Mouse (Mus musculus) MEL (cell line): ENCODE data around the gene Trip13. TPM values are rescaled to one million over a fixed set of nuclear protein-coding genes. Genes with fewer than 3 reads are reported as not detected.

Experiments
- DNase-seq: peaks from one replicate; pipeline ENCODE4 v3.0.0; 2011; ENCODE audit warnings: low read depth, low spot score
- H3K27ac ChIP-seq: 2 replicates; pipeline ENCODE4 v1.5.1; 2012; ENCODE audit warnings: low read depth, mild to moderate bottlenecking, control low read depth, low read length, moderate library complexity; ENCODE audit not compliant: control insufficient read depth
- H3K27me3 ChIP-seq, 2 experiments: fragments of 150-350 bp in 1 of 2; sonication (generic) in 1 of 2; 2 replicates each; pipeline ENCODE4 v1.6.1; 2012; ENCODE audit warnings: low read length in 2 of 2, mild to moderate bottlenecking in 2 of 2, improper control_type of control experiment in 1 of 2, moderate library complexity in 1 of 2; ENCODE audit not compliant: insufficient read depth in 2 of 2, control insufficient read depth in 1 of 2
- H3K36me3 ChIP-seq, 2 experiments: 2 replicates each; pipeline ENCODE4 v1.6.1; 2012 to 2014; ENCODE audit warnings: low read length in 2 of 2, improper control_type of control experiment in 1 of 2, inconsistent platforms in 1 of 2, mild to moderate bottlenecking in 1 of 2; ENCODE audit not compliant: insufficient read depth in 2 of 2, control insufficient read depth in 1 of 2
- H3K4me1 ChIP-seq, 2 experiments: fragments of 150-350 bp in 1 of 2; sonication (generic) in 1 of 2; 2 replicates each; pipeline ENCODE4 v1.6.1; 2012; ENCODE audit warnings: low read length in 2 of 2, improper control_type of control experiment in 1 of 2, mild to moderate bottlenecking in 1 of 2; ENCODE audit not compliant: insufficient read depth in 2 of 2, control insufficient read depth in 1 of 2
- H3K4me3 ChIP-seq, 2 experiments: fragments of 150-350 bp in 1 of 2; sonication (generic) in 1 of 2; 2 replicates each; pipeline ENCODE4 v1.5.1; 2012; ENCODE audit warnings: low read depth in 2 of 2, low read length in 2 of 2, mild to moderate bottlenecking in 2 of 2, moderate library complexity in 2 of 2, control low read depth in 1 of 2, improper control_type of control experiment in 1 of 2; ENCODE audit not compliant: control insufficient read depth in 1 of 2, insufficient read depth in 1 of 2
- H3K79me2 ChIP-seq: 2 replicates; pipeline ENCODE4 v1.6.1; 2012; ENCODE audit warnings: mild to moderate bottlenecking, low read length, moderate library complexity; ENCODE audit not compliant: control insufficient read depth, poor library complexity, insufficient read depth
- H3K9ac ChIP-seq: 2 replicates; pipeline ENCODE4 v1.6.1; 2012; ENCODE audit warnings: low read depth, mild to moderate bottlenecking, control low read depth, low read length, moderate library complexity; ENCODE audit not compliant: control insufficient read depth, poor library complexity, severe bottlenecking
- H3K9me3 ChIP-seq: fragments of 150-350 bp; sonication (generic); replicated peaks from 2 replicates; pipeline ENCODE4 v1.6.1; 2012; ENCODE audit warnings: mild to moderate bottlenecking, low read length, improper control_type of control experiment, moderate library complexity; ENCODE audit not compliant: insufficient read depth
- BHLHE40 ChIP-seq: IDR thresholded peaks from 2 replicates; pipeline ENCODE4 v1.6.1; 2012; ENCODE audit warnings: low read depth, mild to moderate bottlenecking, inconsistent platforms, low read length, improper control_type of control experiment, borderline replicate concordance
- CHD1 ChIP-seq: IDR thresholded peaks from 2 replicates; pipeline ENCODE4 v1.6.1; 2012; ENCODE audit warnings: low read depth, mild to moderate bottlenecking, inconsistent platforms, low read length, improper control_type of control experiment
- CHD2 ChIP-seq: IDR thresholded peaks from 2 replicates; pipeline ENCODE4 v1.6.1; 2011; ENCODE audit warnings: low read length, improper control_type of control experiment
- E2F4 ChIP-seq: IDR thresholded peaks from 2 replicates; pipeline ENCODE4 v1.6.1; 2011; ENCODE audit warnings: low read depth, low read length, improper control_type of control experiment, borderline replicate concordance
- ELF1 ChIP-seq: IDR thresholded peaks from 2 replicates; pipeline ENCODE4 v1.6.1; 2014; ENCODE audit warnings: low read depth, mild to moderate bottlenecking, inconsistent platforms, low read length, improper control_type of control experiment, moderate library complexity
- EP300 ChIP-seq, 2 experiments: IDR thresholded peaks; 2 replicates each; pipeline ENCODE4 v1.6.1; 2011; ENCODE audit warnings: improper control_type of control experiment in 2 of 2, low read length in 2 of 2, low read depth in 1 of 2, mild to moderate bottlenecking in 1 of 2
- ETS1 ChIP-seq: IDR thresholded peaks from 2 replicates; pipeline ENCODE4 v1.6.1; 2012; ENCODE audit warnings: low read depth, mild to moderate bottlenecking, inconsistent platforms, low read length, improper control_type of control experiment, moderate library complexity
- GABPA ChIP-seq: IDR thresholded peaks from 2 replicates; pipeline ENCODE4 v1.6.1; 2012; ENCODE audit warnings: low read depth, mild to moderate bottlenecking, inconsistent platforms, low read length, improper control_type of control experiment, moderate library complexity
- GATA1 ChIP-seq: IDR thresholded peaks from 2 replicates; pipeline ENCODE4 v1.6.1; 2011; ENCODE audit warnings: low read depth, low read length, improper control_type of control experiment
- JUND ChIP-seq: IDR thresholded peaks from 2 replicates; pipeline ENCODE4 v1.6.1; 2011; ENCODE audit warnings: low read depth, mild to moderate bottlenecking, improper control_type of control experiment, low read length
- KAT2A ChIP-seq: conservative IDR thresholded peaks from 2 replicates; pipeline ENCODE4 v1.6.1; 2012; ENCODE audit warnings: low read depth, low read length, improper control_type of control experiment, inconsistent platforms
- MAFK ChIP-seq: IDR thresholded peaks from 2 replicates; pipeline ENCODE4 v1.6.1; 2011; ENCODE audit warnings: low read depth, mild to moderate bottlenecking, low read length, improper control_type of control experiment, borderline replicate concordance
- MAZ ChIP-seq: IDR thresholded peaks from 2 replicates; pipeline ENCODE4 v1.6.1; 2012; ENCODE audit warnings: low read depth, mild to moderate bottlenecking, inconsistent platforms, low read length, improper control_type of control experiment
- MYC ChIP-seq: IDR thresholded peaks from 2 replicates; pipeline ENCODE4 v1.6.1; 2011; ENCODE audit warnings: low read depth, mild to moderate bottlenecking, low read length, improper control_type of control experiment, moderate library complexity
- NRF1 ChIP-seq: IDR thresholded peaks from 2 replicates; pipeline ENCODE4 v1.6.1; 2014; ENCODE audit warnings: low read depth, mild to moderate bottlenecking, inconsistent platforms, low read length, improper control_type of control experiment, moderate library complexity; ENCODE audit not compliant: poor library complexity, insufficient read depth, severe bottlenecking
- POLR2A ChIP-seq, 2 experiments: IDR thresholded peaks; 2 replicates each; pipeline ENCODE4 v1.6.1; 2011 to 2012; ENCODE audit warnings: low read length in 2 of 2, mild to moderate bottlenecking in 2 of 2, control low read depth in 1 of 2, improper control_type of control experiment in 1 of 2, low read depth in 1 of 2, moderate library complexity in 1 of 2; ENCODE audit not compliant: control insufficient read depth in 1 of 2, insufficient read depth in 1 of 2, poor library complexity in 1 of 2
- POLR2AphosphoS2 ChIP-seq: IDR thresholded peaks from 2 replicates; pipeline ENCODE4 v1.6.1; 2011; ENCODE audit warnings: low read length, improper control_type of control experiment
- POLR2AphosphoS5 ChIP-seq: IDR thresholded peaks from 2 replicates; pipeline ENCODE4 v1.6.1; 2012; ENCODE audit warnings: low read depth, borderline replicate concordance, mild to moderate bottlenecking, inconsistent platforms, low read length, moderate library complexity, mixed read lengths
- RCOR1 ChIP-seq: IDR thresholded peaks from 2 replicates; pipeline ENCODE4 v1.6.1; 2012; ENCODE audit warnings: low read depth, mild to moderate bottlenecking, inconsistent platforms, low read length, improper control_type of control experiment
- TAL1 ChIP-seq: IDR thresholded peaks from 2 replicates; pipeline ENCODE4 v1.6.1; 2012; ENCODE audit warnings: mild to moderate bottlenecking, inconsistent platforms, low read length, moderate library complexity, mixed read lengths
- TBP ChIP-seq: IDR thresholded peaks from 2 replicates; pipeline ENCODE4 v1.8.0; 2011; ENCODE audit warnings: low read depth, low read length, improper control_type of control experiment
- TCF12 ChIP-seq: IDR thresholded peaks from 2 replicates; pipeline ENCODE4 v1.6.1; 2014; ENCODE audit warnings: low read depth, mild to moderate bottlenecking, inconsistent platforms, low read length, improper control_type of control experiment, moderate library complexity
- UBTF ChIP-seq: IDR thresholded peaks from 2 replicates; pipeline ENCODE4 v1.6.1; 2012; ENCODE audit warnings: low read depth, mild to moderate bottlenecking, inconsistent platforms, low read length, improper control_type of control experiment, moderate library complexity, borderline replicate concordance; ENCODE audit not compliant: insufficient read depth
- ZNF384 ChIP-seq: IDR thresholded peaks from 2 replicates; pipeline ENCODE4 v1.6.1; 2012; ENCODE audit warnings: low read depth, mild to moderate bottlenecking, inconsistent platforms, low read length, improper control_type of control experiment
- polyA plus RNA-seq, 2 experiments: library from polyadenylated mRNA; stranded (reverse) in 1 of 2; unstranded in 1 of 2; fragments of >175 nt in 1 of 2; fragments of >200 nt in 1 of 2; gene quantifications; 2 replicates each; pipeline versions ENCODE4 v1.2.1 to v1.2.4; 2012; ENCODE audit warnings: low replicate concordance in 2 of 2, low read depth in 1 of 2; ENCODE audit not compliant: insufficient read length in 2 of 2, insufficient read depth in 1 of 2, missing spikeins in 1 of 2
- total RNA-seq: library from RNA; depleted of rRNA; stranded (reverse); fragments of 300-350 nt; gene quantifications from 2 replicates; pipeline ENCODE4 v1.2.3, GENCODE M21; 2012

Trip13 gene
- total and polyA plus RNA-seq, 3 experiments, result 48.9 to 55.3 TPM; not detected in 1

DNA sequence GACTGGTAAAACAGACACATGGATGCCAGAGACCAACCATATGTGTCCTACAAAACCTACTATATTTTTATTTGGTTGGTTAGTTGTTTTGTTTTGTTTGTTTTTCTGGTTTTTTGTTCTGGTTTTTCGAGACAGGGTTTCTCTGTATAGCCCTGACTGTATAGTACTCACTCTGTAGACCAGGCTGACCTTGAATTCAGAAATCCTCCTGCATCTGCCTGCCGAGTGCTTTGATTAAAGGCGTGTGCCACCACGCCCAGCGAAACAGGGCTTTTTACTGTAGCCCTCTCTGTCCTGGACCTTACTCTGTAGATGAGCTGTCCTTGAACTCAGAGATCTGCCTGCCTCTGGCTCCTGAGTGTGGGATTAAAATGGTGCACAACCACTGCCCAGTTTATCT lies 1.5 kb upstream of the Trip13 start:
- no peaks in the 10 kb centered on the region for H3K9me3 ChIP-seq
- no peaks in the 10 kb centered on the region for H3K27me3 ChIP-seq
- no peak overlapping the region for H3K9ac ChIP-seq
- H3K4me1 ChIP-seq, result peaks cover 0 to 10% of the 10 kb centered on the region in 2 experiments; a peak in 3 of 4 replicates
- peaks cover 11% of the 10 kb centered on the region in 2 experiments for H3K36me3 ChIP-seq
- no peak overlapping the region for H3K4me3 ChIP-seq
- H3K79me2 ChIP-seq, result peaks cover 13% of the 10 kb centered on the region
- DNase-seq, result no peak
- TF ChIP-seq MAFK (no peak), E2F4 (no peak), RCOR1 (no peak), TBP (no peak), POLR2A (IDR thresholded peaks at IDR 0.05; ENCODE audit: control insufficient read depth in 1 of 2, insufficient read depth in 1 of 2, low read depth in 1 of 2, low read length in 2 of 2, poor library complexity in 1 of 2) (no peak), JUND (no peak), ZNF384 (no peak), POLR2AphosphoS5 (no peak), GABPA (no peak), GATA1 (no peak), ETS1 (no peak), CHD1 (no peak), UBTF (no peak), POLR2AphosphoS2 (no peak), MYC (no peak), NRF1 (no peak)
- TF ChIP-seq, all 39 proteins: peak for 0
- no peak overlapping the region for H3K27ac ChIP-seq

DNA sequence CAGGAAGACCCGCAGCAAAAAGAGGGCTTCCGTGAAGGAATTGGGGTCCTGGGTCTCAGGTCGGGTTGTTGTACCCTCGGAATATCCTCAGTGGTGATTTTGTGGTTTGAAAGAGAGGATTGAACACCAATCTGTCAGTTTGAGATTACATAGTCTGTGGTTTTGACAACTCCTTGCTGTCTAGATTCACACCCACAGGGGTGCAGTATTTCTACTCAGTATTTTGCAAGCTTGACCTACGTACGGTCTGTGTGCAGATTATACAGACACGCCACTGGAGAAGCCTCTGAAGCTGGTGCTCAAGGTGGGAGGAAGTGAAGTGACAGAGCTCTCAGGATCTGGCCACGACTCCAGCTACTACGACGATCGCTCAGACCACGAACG lies 585 bp upstream of the Trip13 start:
- peak overlapping the region; percentile 98 for H3K27ac ChIP-seq
- H3K4me1 ChIP-seq, result peaks cover 0 to 10% of the 10 kb centered on the region in 2 experiments; a peak in 3 of 4 replicates
- no peak for DNase-seq
- H3K9ac ChIP-seq, result peak overlapping the region; percentile 94
- no peaks in the 10 kb centered on the region for H3K9me3 ChIP-seq
- TF ChIP-seq EP300 (IDR thresholded peaks at IDR 0.05; ENCODE audit: low read depth in 1 of 2, low read length in 2 of 2) (peak in 1 of 2 experiments; percentile 43; a peak in 2 of 4 replicates), POLR2AphosphoS2 (no peak), ELF1 (no peak), RCOR1 (peak; percentile 98), MAZ (no peak), CHD2 (0 out of 2 replicates have a peak, but pooled peaks have one; percentile 4), CHD1 (no peak), TCF12 (0 out of 2 replicates have a peak, but pooled peaks have one; percentile 20), GATA1 (peak; percentile 40; the same call in 1 of the 2 replicates), BHLHE40 (no peak), KAT2A (no peak), TAL1 (peak; percentile 77), GABPA (no peak)
- TF ChIP-seq, all 39 proteins: peak for 6
- Histone ChIP-seq H3K79me2 (peaks cover 13% of the 10 kb centered on the region), H3K4me3 (peak overlapping the region; percentile 91 to 99), H3K27me3 (no peaks in the 10 kb centered on the region), H3K36me3 (peaks cover 11 to 12% of the 10 kb centered on the region in 2 experiments)
